Mouse (Mus musculus) G1E (cell line): ENCODE data around the gene Mxra7. TPM values are rescaled to one million over a fixed set of nuclear protein-coding genes. Genes with fewer than 3 reads are reported as not detected.

Source experiments
- ATAC-seq: 2 replicates; pipeline ENCODE4 v1.8.0; 2016; ENCODE audit warnings: mild to moderate bottlenecking; ENCODE audit not compliant: insufficient number of reproducible peaks, poor library complexity, low FRiP score, severe bottlenecking; ENCODE audit errors: extremely low read depth
- DNase-seq: peaks from one replicate; pipeline ENCODE4 v3.0.0; 2012; ENCODE audit warnings: low spot score
- H3K27me3 ChIP-seq: 2 replicates; pipeline ENCODE4 v1.6.1; 2012; ENCODE audit warnings: mild to moderate bottlenecking, low read length, inconsistent platforms; ENCODE audit not compliant: insufficient read depth
- H3K36me3 ChIP-seq: replicated peaks from 2 replicates; pipeline ENCODE3; 2012; ENCODE audit warnings: mild to moderate bottlenecking, inconsistent platforms
- H3K4me1 ChIP-seq: 2 replicates; pipeline ENCODE4 v1.6.1; 2012; ENCODE audit warnings: low read depth, low read length, inconsistent platforms, mixed read lengths; ENCODE audit not compliant: insufficient read depth
- H3K4me3 ChIP-seq: 2 replicates; pipeline ENCODE4 v1.5.1; 2012; ENCODE audit warnings: low read depth, mild to moderate bottlenecking, inconsistent platforms, low read length, moderate library complexity, mixed read lengths
- H3K9me3 ChIP-seq: replicated peaks from 2 replicates; pipeline ENCODE4 v1.6.1; 2012; ENCODE audit warnings: inconsistent platforms
- CTCF ChIP-seq: IDR thresholded peaks from 2 replicates; pipeline ENCODE4 v1.5.1; 2012; ENCODE audit warnings: low read depth, low read length, inconsistent platforms, mixed read lengths
- GATA1 ChIP-seq: IDR thresholded peaks from 2 replicates; pipeline ENCODE4 v1.6.1; 2012; ENCODE audit warnings: borderline replicate concordance, low read length, inconsistent platforms, mixed read lengths
- GATA2 ChIP-seq: IDR thresholded peaks from 2 replicates; pipeline ENCODE4 v1.6.1; 2012; ENCODE audit warnings: low read depth, low read length, inconsistent platforms, borderline replicate concordance
- POLR2AphosphoS5 ChIP-seq: IDR thresholded peaks from 2 replicates; pipeline ENCODE4 v1.6.1; 2012; ENCODE audit warnings: low read depth, low read length, inconsistent platforms; ENCODE audit not compliant: insufficient replicate concordance
- TAL1 ChIP-seq: conservative IDR thresholded peaks from 2 replicates; pipeline ENCODE4 v1.6.1; 2012; ENCODE audit warnings: low read depth, low read length, inconsistent platforms, mixed read lengths
- polyA plus RNA-seq: library from polyadenylated mRNA; stranded (reverse); fragments of >175 nt; gene quantifications from 2 replicates; pipeline ENCODE4 v1.2.3, GENCODE M21; 2012
- total RNA-seq, 2 experiments: library from RNA; stranded (forward) in 1 of 2; stranded (reverse) in 1 of 2; fragments of 200-1000 nt in 1 of 2; fragments of >200 nt in 1 of 2; fragmentation: Nextera tagmentation in 1 of 2; gene quantifications; 2 replicates each; pipeline ENCODE4 v1.2.3; 2014 to 2017

Gene Mxra7
- total and polyA plus RNA-seq, 3 experiments: not detected

- Histone ChIP-seq H3K27me3 (peaks cover 63% of the 10 kb centered on the region), H3K36me3 (no peaks in the 10 kb centered on the region), H3K4me1 (peaks cover 9% of the 10 kb centered on the region), H3K9me3 (no peaks in the 10 kb centered on the region), H3K4me3 (no peak overlapping the region)
- no peak for DNase-seq
- TF ChIP-seq POLR2AphosphoS5: no peak
- no peak for TF ChIP-seq TAL1
- TF ChIP-seq GATA1: no peak
- no peak for TF ChIP-seq GATA2
- no peak for ATAC-seq
Measured at GRCm38 (mm10) chr11:116821057-116821940, 6.5 kb downstream of the Mxra7 start.

GRCm38 (mm10) chr11:116819932-116820593 is 7.8 kb downstream of the Mxra7 start:
- no peak for TF ChIP-seq CTCF
- no peak for ATAC-seq
- DNase-seq: no peak
- Histone ChIP-seq H3K4me1 (peaks cover 9% of the 10 kb centered on the region), H3K36me3 (no peaks in the 10 kb centered on the region), H3K4me3 (no peak overlapping the region), H3K27me3 (peaks cover 68% of the 10 kb centered on the region), H3K9me3 (no peaks in the 10 kb centered on the region)

- no peak for DNase-seq
- Histone ChIP-seq H3K9me3 (no peaks in the 10 kb centered on the region), H3K4me1 (peaks cover 15% of the 10 kb centered on the region), H3K27me3 (peaks cover 82% of the 10 kb centered on the region), H3K36me3 (no peaks in the 10 kb centered on the region), H3K4me3 (no peak overlapping the region)
- TF ChIP-seq GATA1: no peak
- TF ChIP-seq TAL1: no peak
- no peak for TF ChIP-seq POLR2AphosphoS5
- TF ChIP-seq CTCF: no peak
- no peak for TF ChIP-seq GATA2
- no peak for ATAC-seq
Measured at GRCm38 (mm10) chr11:116818722-116819121, 9.1 kb downstream of the Mxra7 start.

GRCm38 (mm10) chr11:116817567-116817966 is 10.3 kb downstream of the Mxra7 start:
- Histone ChIP-seq H3K4me3 (no peak overlapping the region), H3K36me3 (no peaks in the 10 kb centered on the region), H3K9me3 (no peaks in the 10 kb centered on the region), H3K4me1 (peaks cover 19% of the 10 kb centered on the region), H3K27me3 (peaks cover 87% of the 10 kb centered on the region)
- TF ChIP-seq POLR2AphosphoS5 (no peak), CTCF (no peak), GATA1 (no peak), GATA2 (no peak), TAL1 (no peak)
- DNase-seq (no peak), ATAC-seq (no peak)

GRCm38 (mm10) chr11:116816769-116817168 is 11.1 kb downstream of the Mxra7 start:
- Histone ChIP-seq H3K4me3 (no peak overlapping the region), H3K9me3 (no peaks in the 10 kb centered on the region), H3K36me3 (no peaks in the 10 kb centered on the region), H3K4me1 (peaks cover 22% of the 10 kb centered on the region), H3K27me3 (peaks cover 83% of the 10 kb centered on the region)
- no peak for ATAC-seq
- no peak for TF ChIP-seq TAL1
- no peak for TF ChIP-seq CTCF
- TF ChIP-seq GATA1: no peak
- no peak for TF ChIP-seq GATA2
- no peak for TF ChIP-seq POLR2AphosphoS5
- DNase-seq: no peak

GRCm38 (mm10) chr11:116814884-116815415 is 12.9 kb downstream of the Mxra7 start:
- DNase-seq (no peak), ATAC-seq (no peak)
- TF ChIP-seq CTCF (no peak), GATA1 (no peak), GATA2 (no peak), POLR2AphosphoS5 (no peak), TAL1 (no peak)
- peaks cover 16% of the 10 kb centered on the region for H3K4me1 ChIP-seq
- no peaks in the 10 kb centered on the region for H3K36me3 ChIP-seq
- no peaks in the 10 kb centered on the region for H3K9me3 ChIP-seq
- H3K4me3 ChIP-seq: no peak overlapping the region
- H3K27me3 ChIP-seq: peaks cover 81% of the 10 kb centered on the region
